Mouse (Mus musculus) liver, embryonic 11.5 days (tissue): ENCODE data around the gene Car2. TPM values are rescaled to one million over a fixed set of nuclear protein-coding genes. Genes with fewer than 3 reads are reported as not detected.

Source experiments
- ATAC-seq: fragments of 200-750 bp; cut with Nextera tagmentation; replicated peaks from 2 replicates; pipeline ENCODE4 v1.8.0; 2017; ENCODE audit warnings: moderate number of reproducible peaks, mild to moderate bottlenecking, moderate TSS enrichment, moderate library complexity; ENCODE audit not compliant: low FRiP score
- DNase-seq: peaks from one replicate; pipeline ENCODE4 v3.0.0-alpha.2; 2017; ENCODE audit warnings: low spot score
- H3K27ac ChIP-seq: fragments of 300-500 bp; sonication (generic); 2 replicates; pipeline ENCODE4 v1.5.1; 2014; ENCODE audit warnings: mild to moderate bottlenecking, low read depth, low read length, control low read depth
- H3K27me3 ChIP-seq: fragments of 300-500 bp; sonication (generic); replicated peaks from 2 replicates; pipeline ENCODE4 v1.6.1; 2014; ENCODE audit warnings: low read length, mixed read lengths; ENCODE audit not compliant: control insufficient read depth, insufficient read depth
- H3K36me3 ChIP-seq: fragments of 300-500 bp; sonication (generic); 2 replicates; pipeline ENCODE4 v1.6.1; 2014; ENCODE audit warnings: mild to moderate bottlenecking, low read length, moderate library complexity, mixed read lengths; ENCODE audit not compliant: control insufficient read depth, insufficient read depth
- H3K4me1 ChIP-seq: fragments of 300-500 bp; sonication (generic); replicated peaks from 2 replicates; pipeline ENCODE4 v1.6.1; 2014; ENCODE audit warnings: low read length, mixed read lengths; ENCODE audit not compliant: control insufficient read depth, insufficient read depth
- H3K4me2 ChIP-seq: fragments of 300-500 bp; sonication (generic); 2 replicates; pipeline ENCODE4 v1.6.1; 2014; ENCODE audit warnings: mild to moderate bottlenecking, control low read depth, moderate library complexity
- H3K4me3 ChIP-seq: fragments of 300-500 bp; sonication (generic); 2 replicates; pipeline ENCODE4 v1.5.1; 2014; ENCODE audit warnings: low read depth, low read length, control low read depth
- H3K9ac ChIP-seq: fragments of 300-500 bp; sonication (generic); 2 replicates; pipeline ENCODE4 v1.6.1; 2014; ENCODE audit warnings: low read depth, low read length, control low read depth
- H3K9me3 ChIP-seq: fragments of 300-500 bp; sonication (generic); 2 replicates; pipeline ENCODE4 v1.6.1; 2016; ENCODE audit warnings: low read length, inconsistent platforms, mixed read lengths; ENCODE audit not compliant: control insufficient read depth
- WGBS: fragments of 180-500 bp; shearing (Covaris S2); extraction: QIAGEN DNeasy Blood & Tissue Kit; methylation state at CpG from one replicate; pipeline ENCODE4 v1.1.7; 2014; 5-methylcytosine and 5-hydroxymethylcytosine counted together
- polyA plus RNA-seq: library from polyadenylated mRNA; unstranded; fragments of >200 nt; fragmentation: Nextera tagmentation; extraction: Ambion mirVana; gene quantifications from 2 replicates; pipeline ENCODE4 v1.2.1, GENCODE M21; 2014

Gene Car2
- polyA plus RNA-seq, 1 experiment from 2014 or later, result 1,283 TPM

DNA sequence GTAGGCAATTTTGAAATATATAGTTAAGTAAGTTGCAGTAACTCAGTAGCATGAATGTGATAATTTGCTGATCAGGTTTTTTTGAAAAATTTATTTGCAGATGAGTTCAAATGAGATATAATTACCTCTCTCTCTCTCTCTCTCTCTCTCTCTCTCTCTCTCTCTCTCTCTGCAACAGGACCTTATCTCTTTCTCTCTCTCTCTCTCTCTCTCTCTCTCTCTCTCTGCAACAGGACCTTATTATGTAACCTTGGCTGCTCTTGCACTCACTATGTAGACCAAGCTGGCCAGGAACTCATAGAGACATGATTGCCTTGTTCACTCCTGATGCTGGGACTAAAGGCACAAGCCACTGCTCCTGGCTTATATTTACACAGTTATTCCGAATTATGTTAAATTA is 24.9 kb upstream of the Car2 start:
- Histone ChIP-seq H3K4me2 (no peak overlapping the region), H3K4me1 (0 out of 2 replicates have a peak, but pooled peaks cover 2% of the 10 kb centered on the region), H3K9ac (no peak overlapping the region), H3K36me3 (no peaks in the 10 kb centered on the region), H3K9me3 (no peaks in the 10 kb centered on the region), H3K27ac (no peak overlapping the region), H3K4me3 (no peak overlapping the region), H3K27me3 (peaks cover 13% of the 10 kb centered on the region; the same call in 1 of the 2 replicates)
- no peak for ATAC-seq
- no peak for DNase-seq
- WGBS, result 73% methylated on average over 1 of the region's 1 CpGs

DNA sequence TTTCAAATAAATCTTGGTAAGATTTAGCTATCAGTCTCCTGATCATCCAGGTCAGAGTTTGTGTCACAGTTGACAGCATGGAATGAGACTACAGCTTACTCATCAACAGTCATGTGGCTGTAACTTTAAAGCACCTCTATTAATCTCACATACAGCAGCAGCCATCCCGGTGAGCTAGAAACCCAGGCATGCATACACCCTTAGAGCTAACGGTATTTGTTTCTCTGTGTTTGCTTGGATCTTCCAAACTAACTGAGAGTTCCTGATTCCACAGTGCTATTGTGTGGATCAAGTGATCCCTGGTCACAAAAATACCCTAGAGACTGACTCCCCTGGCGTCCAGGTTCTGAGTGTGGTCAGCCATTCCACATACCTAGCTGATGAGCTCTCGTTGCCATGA is 24.3 kb upstream of the Car2 start:
- H3K4me2 ChIP-seq, result no peak overlapping the region
- no peaks in the 10 kb centered on the region for H3K9me3 ChIP-seq
- 58% methylated on average over 4 of the region's 4 CpGs for WGBS
- H3K27me3 ChIP-seq, result peaks cover 13% of the 10 kb centered on the region; the same call in 1 of the 2 replicates
- H3K4me3 ChIP-seq, result no peak overlapping the region
- H3K4me1 ChIP-seq, result 0 out of 2 replicates have a peak, but pooled peaks cover 2% of the 10 kb centered on the region
- no peaks in the 10 kb centered on the region for H3K36me3 ChIP-seq
- DNase-seq, result no peak
- H3K27ac ChIP-seq, result no peak overlapping the region
- no peak overlapping the region for H3K9ac ChIP-seq
- no peak for ATAC-seq

DNA sequence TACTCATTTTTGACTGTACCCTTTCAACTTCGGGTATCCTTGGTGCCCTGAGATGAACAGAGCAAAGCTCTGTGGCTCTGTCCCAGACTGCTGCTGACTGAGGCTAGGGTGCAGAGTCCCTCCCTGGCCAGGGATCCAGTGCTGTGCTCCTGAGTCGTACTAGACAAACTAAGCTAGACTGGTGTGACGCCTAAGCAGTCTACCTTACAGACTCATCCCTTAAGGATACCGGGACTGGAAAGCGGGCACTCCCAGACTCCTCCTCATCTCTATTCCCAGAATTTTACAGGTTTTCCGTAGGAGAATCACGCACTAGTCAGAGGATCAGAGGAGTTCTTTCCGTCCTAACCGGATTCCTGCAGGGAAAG is 23.4 kb upstream of the Car2 start:
- 0 out of 2 replicates have a peak, but pooled peaks cover 2% of the 10 kb centered on the region for H3K4me1 ChIP-seq
- H3K36me3 ChIP-seq, result no peaks in the 10 kb centered on the region
- H3K27me3 ChIP-seq, result peaks cover 13% of the 10 kb centered on the region; the same call in 1 of the 2 replicates
- peak overlapping the region; percentile 70 for H3K4me2 ChIP-seq
- WGBS, result 5% methylated on average over 9 of the region's 9 CpGs
- H3K9ac ChIP-seq, result no peak overlapping the region
- ATAC-seq, result peak; percentile 53
- no peak for DNase-seq
- H3K4me3 ChIP-seq, result peak overlapping the region; percentile 25
- H3K9me3 ChIP-seq, result no peaks in the 10 kb centered on the region
- H3K27ac ChIP-seq, result no peak overlapping the region

DNA sequence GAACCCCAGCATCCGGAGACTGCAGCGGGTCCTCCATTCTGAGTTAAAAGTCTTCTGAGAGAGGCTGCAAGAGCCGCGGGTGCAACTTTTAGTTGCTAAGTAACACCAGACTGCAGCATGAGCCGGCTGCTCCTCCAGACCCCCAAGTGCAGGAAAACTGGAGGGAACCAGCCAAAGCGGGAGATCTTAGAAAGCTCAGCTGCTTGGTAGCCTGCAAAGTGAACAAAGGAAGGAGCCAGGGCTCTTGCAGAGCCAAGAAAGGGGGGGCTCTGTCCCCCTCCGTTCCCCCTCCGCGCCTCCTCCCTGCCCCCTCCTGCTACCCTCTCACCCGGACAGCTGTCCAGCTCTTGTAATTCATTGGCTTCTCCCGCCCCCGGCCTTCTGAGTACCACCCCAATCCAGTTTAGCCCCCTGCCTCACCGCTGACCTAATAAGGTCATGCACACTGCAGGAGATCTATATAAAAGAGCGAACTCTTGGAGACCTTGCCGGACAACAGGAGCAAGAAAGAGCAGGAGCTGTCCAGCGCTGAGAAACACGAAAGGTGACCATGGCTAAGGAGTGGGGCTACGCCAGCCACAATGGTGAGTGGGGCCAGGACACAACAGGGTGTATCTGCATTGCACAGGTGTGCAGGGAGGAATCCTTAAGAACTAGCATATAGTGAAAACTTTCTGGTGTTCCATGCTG is 22.9 kb upstream of the Car2 start, which contains the start of gene Car3:
Car3 (plus strand) TSS at position 491 of the 690 bp plus-strand sequence.
- H3K36me3 ChIP-seq, result no peaks in the 10 kb centered on the region
- peak within 1 kb of the TSS; percentile 70 for H3K4me2 ChIP-seq
- H3K27ac ChIP-seq, result no peak within 1 kb of the TSS
- no peak for DNase-seq
- H3K9ac ChIP-seq, result no peak within 1 kb of the TSS
- H3K27me3 ChIP-seq, result peaks cover 13% of the 10 kb centered on the region; the same call in 1 of the 2 replicates
- H3K4me1 ChIP-seq, result 0 out of 2 replicates have a peak, but pooled peaks cover 2% of the 10 kb centered on the region
- no peaks in the 10 kb centered on the region for H3K9me3 ChIP-seq
- peak; percentile 58 for ATAC-seq
- 7% methylated on average over 18 of the region's 18 CpGs for WGBS
- H3K4me3 ChIP-seq, result peak within 1 kb of the TSS; percentile 25

DNA sequence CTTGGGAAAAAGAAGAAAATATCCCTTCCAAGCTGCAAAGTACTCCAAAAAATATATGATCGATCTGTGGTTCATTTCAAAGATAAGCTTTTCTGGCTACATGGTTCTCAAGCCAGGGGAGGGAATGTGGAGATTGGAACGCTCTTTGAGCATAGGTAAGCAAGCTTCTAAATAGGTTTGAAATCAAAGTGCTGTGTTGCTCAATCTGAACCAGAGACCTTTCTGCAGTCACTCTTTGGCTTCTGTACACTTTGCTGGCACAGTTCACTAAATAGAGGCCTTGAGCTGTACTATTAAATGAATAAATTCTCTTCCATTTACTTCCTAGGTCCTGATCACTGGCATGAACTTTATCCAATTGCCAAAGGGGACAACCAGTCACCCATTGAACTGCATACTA is 22.2 kb upstream of the Car2 start:
- DNase-seq (no peak), ATAC-seq (no peak)
- Histone ChIP-seq H3K4me2 (no peak overlapping the region), H3K4me1 (0 out of 2 replicates have a peak, but pooled peaks cover 2% of the 10 kb centered on the region), H3K9ac (no peak overlapping the region), H3K27me3 (peaks cover 13% of the 10 kb centered on the region; the same call in 1 of the 2 replicates), H3K4me3 (no peak overlapping the region), H3K27ac (no peak overlapping the region), H3K9me3 (no peaks in the 10 kb centered on the region), H3K36me3 (no peaks in the 10 kb centered on the region)
- WGBS, result 77% methylated on average over 2 of the region's 2 CpGs

DNA sequence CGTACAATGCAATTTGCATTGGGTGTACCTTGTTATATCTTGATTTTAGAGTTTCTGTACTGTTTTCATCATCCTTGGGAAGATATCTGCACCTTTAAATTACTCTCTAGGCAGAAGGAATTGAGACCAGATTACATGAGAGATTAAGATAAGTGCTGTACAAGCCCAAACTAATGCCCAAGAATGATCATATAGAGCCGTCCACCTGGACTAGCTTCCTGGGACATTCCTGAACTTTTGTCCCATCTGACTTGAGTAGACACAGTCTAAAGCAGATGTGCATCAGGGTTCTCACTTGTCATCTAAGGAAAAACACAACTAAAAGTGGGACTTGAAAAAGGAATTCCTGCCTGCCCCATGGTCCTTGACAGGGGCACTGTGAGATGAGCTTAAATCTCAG is 20.1 kb upstream of the Car2 start:
- H3K4me1 ChIP-seq, result 0 out of 2 replicates have a peak, but pooled peaks cover 2% of the 10 kb centered on the region
- ATAC-seq (no peak), DNase-seq (no peak)
- no peak overlapping the region for H3K4me3 ChIP-seq
- no peak overlapping the region for H3K9ac ChIP-seq
- no peaks in the 10 kb centered on the region for H3K9me3 ChIP-seq
- no peak overlapping the region for H3K27ac ChIP-seq
- no peaks in the 10 kb centered on the region for H3K36me3 ChIP-seq
- H3K27me3 ChIP-seq, result peaks cover 13% of the 10 kb centered on the region; the same call in 1 of the 2 replicates
- 67% methylated on average over 2 of the region's 2 CpGs for WGBS
- no peak overlapping the region for H3K4me2 ChIP-seq

DNA sequence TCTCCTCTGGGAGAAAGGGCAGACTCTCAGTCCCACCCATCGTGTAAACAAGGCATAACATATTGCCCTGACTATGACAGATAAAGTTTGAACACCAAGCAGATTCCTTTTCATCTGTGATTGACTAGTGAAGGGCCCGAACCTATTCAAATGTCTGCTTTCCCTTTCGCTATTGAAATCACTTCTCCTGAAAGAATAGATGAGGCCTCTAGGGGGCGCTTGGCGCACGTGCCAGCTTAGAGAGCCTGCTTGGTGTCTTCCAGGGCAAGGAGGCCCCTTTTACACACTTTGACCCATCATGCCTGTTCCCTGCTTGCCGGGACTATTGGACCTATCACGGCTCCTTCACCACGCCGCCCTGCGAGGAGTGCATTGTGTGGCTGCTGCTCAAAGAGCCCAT is 16.3 kb upstream of the Car2 start:
- 24% methylated on average over 11 of the region's 11 CpGs for WGBS
- peak overlapping the region; percentile 60 for H3K4me2 ChIP-seq

DNA sequence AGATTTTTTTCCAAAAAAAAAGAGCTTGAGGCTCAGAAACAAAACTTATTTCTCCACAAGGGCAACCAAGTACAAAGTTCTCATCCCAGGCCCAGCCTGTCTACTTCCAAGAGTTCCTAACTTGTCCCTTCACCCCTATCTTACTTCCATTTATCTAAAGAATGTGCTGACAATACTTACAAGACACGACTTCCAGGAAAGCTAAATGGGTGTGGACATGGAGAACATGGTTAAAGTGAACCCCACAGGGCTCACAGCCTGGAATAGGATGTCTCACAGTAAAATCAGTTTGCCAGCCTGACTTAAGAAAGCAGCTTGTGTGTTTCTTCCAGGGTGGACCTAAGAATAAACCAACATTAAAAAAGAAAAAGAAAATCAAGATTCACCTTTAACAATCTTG is 15.5 kb upstream of the Car2 start:
- Histone ChIP-seq H3K9ac (no peak overlapping the region), H3K27ac (no peak overlapping the region), H3K9me3 (no peaks in the 10 kb centered on the region), H3K4me1 (peaks cover 5% of the 10 kb centered on the region; the same call in 1 of the 2 replicates), H3K36me3 (no peaks in the 10 kb centered on the region), H3K4me2 (no peak overlapping the region), H3K27me3 (no peaks in the 10 kb centered on the region), H3K4me3 (no peak overlapping the region)
- 40% methylated on average over 1 of the region's 1 CpGs for WGBS
- ATAC-seq, result no peak
- DNase-seq, result no peak

More for the DNA sequence above, 16.3 kb upstream of the Car2 start:
- H3K4me3 ChIP-seq, result 0 out of 2 replicates have a peak overlapping the region, but pooled peaks have one; percentile 20
- no peaks in the 10 kb centered on the region for H3K9me3 ChIP-seq
- H3K36me3 ChIP-seq, result no peaks in the 10 kb centered on the region
- ATAC-seq, result peak; percentile 69
- no peaks in the 10 kb centered on the region for H3K27me3 ChIP-seq
- H3K9ac ChIP-seq, result no peak overlapping the region
- H3K4me1 ChIP-seq, result 0 out of 2 replicates have a peak, but pooled peaks cover 1% of the 10 kb centered on the region
- DNase-seq, result no peak
- H3K27ac ChIP-seq, result no peak overlapping the region

DNA sequence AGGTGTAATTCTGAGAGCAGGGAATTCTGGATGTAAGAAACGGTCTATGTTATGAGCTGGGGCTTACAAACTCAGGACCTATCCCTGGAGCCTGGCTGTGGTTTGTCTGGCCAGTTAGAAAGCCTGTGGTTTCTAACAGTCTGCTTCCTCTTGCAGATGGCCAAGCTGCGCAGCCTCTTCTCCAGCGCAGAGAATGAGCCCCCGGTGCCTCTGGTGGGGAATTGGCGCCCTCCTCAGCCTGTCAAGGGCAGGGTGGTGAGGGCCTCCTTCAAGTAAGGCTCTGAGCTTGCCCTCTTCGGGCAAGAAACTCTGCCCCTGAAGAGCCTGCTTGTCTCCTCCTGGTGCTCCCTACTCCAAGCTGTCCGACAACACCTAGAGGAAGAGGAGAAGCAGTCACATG is 14.7 kb upstream of the Car2 start:
- Histone ChIP-seq H3K4me1 (peaks cover 8% of the 10 kb centered on the region), H3K27ac (no peak overlapping the region), H3K9me3 (no peaks in the 10 kb centered on the region), H3K9ac (no peak overlapping the region), H3K27me3 (no peaks in the 10 kb centered on the region), H3K4me2 (no peak overlapping the region), H3K4me3 (no peak overlapping the region), H3K36me3 (no peaks in the 10 kb centered on the region)
- DNase-seq, result no peak
- ATAC-seq, result peak; percentile 64
- WGBS, result 26% methylated on average over 7 of the region's 7 CpGs
